Mouse (Mus musculus): ENCODE measurements around the gene Cysrt1. TPM values are rescaled to one million over a fixed set of nuclear protein-coding genes. Genes with fewer than 3 reads are reported as not detected.

The Cysrt1 gene
- total RNA-seq, 2 experiments from 2014 or later: not detected

GRCm38 (mm10) chr2:25194006-25194405 is 48.2 kb downstream of the Cysrt1 start:
- intact Hi-C loops (cut with DNase I): loop anchor here (2.0 kb wide), 1 partner anchor 61 kb away; the partner anchor contains the start of gene Tmem203
- DNase-seq (ENCODE audit: extremely low spot score in 1 of 2, low spot score in 2 of 2): no peak

GRCm38 (mm10) chr2:25193330-25193770 is 48.9 kb downstream of the Cysrt1 start:
- peak; percentile 74 to 84 for DNase-seq (ENCODE audit: extremely low spot score in 1 of 2, low spot score in 2 of 2)
- intact Hi-C loops (cut with DNase I): no loop called here

Other genes with a start within 250 kb of the Cysrt1 start
- 100 to 1,000 TPM; 566 to 585 TPM for gene Nsmf, start 188.1 kb downstream of the Cysrt1 start, total RNA-seq (2021)
- not detected for gene Entpd8, start 162.1 kb downstream of the Cysrt1 start, total RNA-seq (2021)
- gene Noxa1, start 147.3 kb downstream of the Cysrt1 start, total RNA-seq (2021): not detected
- gene Nrarp, start 61.7 kb downstream of the Cysrt1 start, total RNA-seq (2021): 10 to 100 TPM; 34.5 to 41.9 TPM
- 1 to 10 TPM; 1.8 to 1.9 TPM for gene Tor4a, start 45.6 kb downstream of the Cysrt1 start, total RNA-seq (2021)
- 10 to 100 TPM; 51.1 to 56.9 TPM for gene Nelfb, start 31.0 kb downstream of the Cysrt1 start, total RNA-seq (2021)
- gene Stpg3, start 27.8 kb downstream of the Cysrt1 start, total RNA-seq (2021): not detected
- not detected for gene Fam166a, start 23.7 kb downstream of the Cysrt1 start, total RNA-seq (2021)
- 100 to 1,000 TPM; 484 to 492 TPM for gene Tubb4b, start 17.8 kb downstream of the Cysrt1 start, total RNA-seq (2021)
- gene Slc34a3, start 8.1 kb downstream of the Cysrt1 start, total RNA-seq (2021): not detected
- not detected for gene Rnf224, start 5.7 kb downstream of the Cysrt1 start, total RNA-seq (2021)
- 100 to 1,000 TPM; 229 to 231 TPM for gene Rnf208, start 197 bp downstream of the Cysrt1 start, total RNA-seq (2021)
- gene AL732309.1, start 4.4 kb upstream of the Cysrt1 start, total RNA-seq (2021): 1 to 10 TPM in 1 of 2 experiments, not detected in 1; 2.4 TPM
- 10 to 100 TPM; 30.5 to 31.4 TPM for gene Tmem203, start 13.0 kb upstream of the Cysrt1 start, total RNA-seq (2021)
- gene Tprn, start 20.2 kb upstream of the Cysrt1 start, total RNA-seq (2021): 10 to 100 TPM; 10.8 to 14.6 TPM
- 10 to 100 TPM; 72.1 to 81.0 TPM for gene Ssna1, start 30.0 kb upstream of the Cysrt1 start, total RNA-seq (2021)
- 10 to 100 TPM; 79.7 to 85.1 TPM for gene Anapc2, start 30.0 kb upstream of the Cysrt1 start, total RNA-seq (2021)
- not detected for gene Tmem210, start 45.7 kb upstream of the Cysrt1 start, total RNA-seq (2021)
- gene Lrrc26, start 47.5 kb upstream of the Cysrt1 start, total RNA-seq (2021): not detected
- gene Grin1, start 76.7 kb upstream of the Cysrt1 start, total RNA-seq (2021): 100 to 1,000 TPM; 386 to 400 TPM
- gene Man1b1, start 89.9 kb upstream of the Cysrt1 start, total RNA-seq (2021): 10 to 100 TPM; 57.6 to 64.0 TPM
- gene Dpp7, start 113.9 kb upstream of the Cysrt1 start, total RNA-seq (2021): 10 to 100 TPM; 24.7 to 28.5 TPM
- gene Uap1l1, start 123.2 kb upstream of the Cysrt1 start, total RNA-seq (2021): 10 to 100 TPM in 1 of 2 experiments, 1 to 10 TPM in 1; 6.3 to 12.1 TPM
- gene Sapcd2, start 129.9 kb upstream of the Cysrt1 start, total RNA-seq (2021): 1 to 10 TPM; 9.6 to 9.9 TPM
- gene Entpd2, start 153.4 kb upstream of the Cysrt1 start, total RNA-seq (2021): 10 to 100 TPM; 12.2 to 15.6 TPM
- gene Npdc1, start 156.9 kb upstream of the Cysrt1 start, total RNA-seq (2021): 100 to 1,000 TPM; 401 to 408 TPM
- under 1 TPM; 0.22 to 0.41 TPM for gene Fut7, start 180.8 kb upstream of the Cysrt1 start, total RNA-seq (2021)
- 100 to 1,000 TPM; 113 to 121 TPM for gene Abca2, start 186.3 kb upstream of the Cysrt1 start, total RNA-seq (2021)
- gene Clic3, start 214.4 kb upstream of the Cysrt1 start, total RNA-seq (2021): under 1 TPM in 1 of 2 experiments, not detected in 1; 0.87 TPM
- gene Paxx, start 218.6 kb upstream of the Cysrt1 start, total RNA-seq (2021): 10 to 100 TPM; 72.0 to 79.5 TPM
- 1,000 to 10,000 TPM; 1,004 to 1,053 TPM for gene Ptgds, start 227.6 kb upstream of the Cysrt1 start, total RNA-seq (2021)

All from left cerebral cortex, postnatal 10 days (tissue).